Mouse (Mus musculus): ENCODE results near the gene Troap.

The Troap gene

GRCm38 (mm10) chr15:99087253-99088075 is 13.1 kb downstream of the Troap start, which contains the start of gene C1ql4:
TSS of gene C1ql4 (minus strand) at chr15:99087817.
- no peak for DNase-seq

GRCm38 (mm10) chr15:99088292-99088691 is 13.9 kb downstream of the Troap start:
- DNase-seq: peak; percentile 76

- DNase-seq: no peak
Measured at GRCm38 (mm10) chr15:99089069-99089468, 14.7 kb downstream of the Troap start.

- no peak for DNase-seq
Measured at GRCm38 (mm10) chr15:99092870-99093269, 18.5 kb downstream of the Troap start, which contains the start of gene Dnajc22. TSS of gene Dnajc22 (plus strand) at chr15:99093170.

- peak; percentile 39 for DNase-seq
Measured at GRCm38 (mm10) chr15:99093291-99094258, 19.2 kb downstream of the Troap start.

- DNase-seq: no peak
Measured at GRCm38 (mm10) chr15:99094631-99095270, 20.4 kb downstream of the Troap start.

- DNase-seq: no peak
Measured at GRCm38 (mm10) chr15:99095356-99095755, 21.0 kb downstream of the Troap start.

- no peak for DNase-seq
Measured at GRCm38 (mm10) chr15:99096061-99096793, 21.9 kb downstream of the Troap start.

- peak; percentile 62 for DNase-seq
Measured at GRCm38 (mm10) chr15:99096831-99097500, 22.6 kb downstream of the Troap start.

GRCm38 (mm10) chr15:99097840-99098492 is 23.6 kb downstream of the Troap start:
- DNase-seq: peak; percentile 62

- peak; percentile 38 for DNase-seq
Measured at GRCm38 (mm10) chr15:99098493-99098861, 24.1 kb downstream of the Troap start.

GRCm38 (mm10) chr15:99099139-99099556 is 24.8 kb downstream of the Troap start:
- DNase-seq: peak; percentile 84

GRCm38 (mm10) chr15:99099984-99100383 is 25.6 kb downstream of the Troap start:
- no peak for DNase-seq

- DNase-seq: no peak
Measured at GRCm38 (mm10) chr15:99105238-99105637, 30.9 kb downstream of the Troap start.

GRCm38 (mm10) chr15:99107866-99108265 is 33.5 kb downstream of the Troap start:
- no peak for DNase-seq

GRCm38 (mm10) chr15:99111139-99111538 is 36.8 kb downstream of the Troap start:
- DNase-seq: no peak

- DNase-seq: no peak
Measured at GRCm38 (mm10) chr15:99111809-99112208, 37.4 kb downstream of the Troap start.

- DNase-seq: no peak
Measured at GRCm38 (mm10) chr15:99112843-99113395, 38.5 kb downstream of the Troap start.

- peak; percentile 26 for DNase-seq
Measured at GRCm38 (mm10) chr15:99113396-99113975, 39.1 kb downstream of the Troap start.
